Mouse (Mus musculus): ENCODE measurements at regions not wholly inside any gene's neighbourhood (a gene's known extent, or its start where the extent isn't known, plus 50 kb on each side); places are given as distances from the start of the nearest gene placed in this dataset.

GRCm38 (mm10) chr2:10784266-10784665 lies 387.6 kb upstream of the Prkcq start:
- no peak for TF ChIP-seq POLR2A (IDR thresholded peaks at IDR 0.05; ENCODE audit: insufficient read length, low read depth)
- TF ChIP-seq CEBPB (IDR thresholded peaks at IDR 0.05; ENCODE audit: insufficient read depth, poor library complexity, severe bottlenecking): no peak
- TF ChIP-seq POLR2AphosphoS2 (IDR thresholded peaks at IDR 0.05; ENCODE audit: insufficient read length, low read depth): no peak
- TF ChIP-seq MAX (IDR thresholded peaks at IDR 0.05; ENCODE audit: low read depth): no peak
- no peak for TF ChIP-seq MYOG (IDR thresholded peaks at IDR 0.05; ENCODE audit: control insufficient read depth in 1 of 3, insufficient read depth in 1 of 3, insufficient read length in 2 of 3, low read depth in 2 of 3)
- TF ChIP-seq REST (IDR thresholded peaks at IDR 0.05; ENCODE audit: insufficient read depth, insufficient read length): no peak
- no peak for TF ChIP-seq E2F4 (IDR thresholded peaks at IDR 0.05; ENCODE audit: insufficient read depth)
- no peak for TF ChIP-seq USF1 (IDR thresholded peaks at IDR 0.05; ENCODE audit: low read depth)
